Mouse (Mus musculus): ENCODE measurements around the gene 9930022D16Rik.

The 9930022D16Rik gene

DNA sequence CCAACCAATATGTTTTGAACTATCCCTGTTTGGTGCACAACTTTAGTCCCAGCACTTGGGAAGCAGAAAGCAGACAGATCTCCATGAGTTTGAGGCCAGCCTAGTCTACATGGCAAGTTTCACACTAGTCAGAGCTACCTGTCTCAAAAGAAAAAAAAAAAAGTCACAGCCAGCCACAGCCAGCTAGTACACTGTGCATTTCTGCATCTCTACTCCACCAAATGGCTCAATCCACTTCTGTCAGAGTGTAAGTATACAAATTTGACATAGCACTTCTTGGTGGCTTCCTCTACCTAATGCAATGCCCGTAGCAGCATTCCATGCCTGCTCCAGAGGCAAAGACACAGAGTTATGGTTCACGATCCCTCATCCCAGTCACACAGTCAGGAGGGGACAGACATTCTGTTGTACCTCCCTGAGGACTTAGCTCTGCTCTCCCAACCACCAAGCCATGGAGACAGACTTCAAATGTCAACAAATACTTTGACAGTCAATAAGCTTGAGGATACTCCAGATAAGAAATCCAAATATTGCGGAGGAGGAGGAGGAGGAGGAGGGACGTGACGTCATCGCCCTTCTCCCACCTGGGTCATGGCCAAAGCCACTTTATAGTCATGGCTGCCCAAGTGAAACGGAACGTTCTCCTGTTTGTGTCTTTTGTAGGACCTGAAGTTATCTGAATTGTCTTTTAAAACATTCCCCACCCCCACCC, 3.1 kb downstream of the 9930022D16Rik start:
- in situ Hi-C loops (cut with MboI, MseI) = loop anchor here (25.0 kb wide), 1 partner anchor 1955 kb away; the partner anchor contains the start of gene Pitpnc1

DNA sequence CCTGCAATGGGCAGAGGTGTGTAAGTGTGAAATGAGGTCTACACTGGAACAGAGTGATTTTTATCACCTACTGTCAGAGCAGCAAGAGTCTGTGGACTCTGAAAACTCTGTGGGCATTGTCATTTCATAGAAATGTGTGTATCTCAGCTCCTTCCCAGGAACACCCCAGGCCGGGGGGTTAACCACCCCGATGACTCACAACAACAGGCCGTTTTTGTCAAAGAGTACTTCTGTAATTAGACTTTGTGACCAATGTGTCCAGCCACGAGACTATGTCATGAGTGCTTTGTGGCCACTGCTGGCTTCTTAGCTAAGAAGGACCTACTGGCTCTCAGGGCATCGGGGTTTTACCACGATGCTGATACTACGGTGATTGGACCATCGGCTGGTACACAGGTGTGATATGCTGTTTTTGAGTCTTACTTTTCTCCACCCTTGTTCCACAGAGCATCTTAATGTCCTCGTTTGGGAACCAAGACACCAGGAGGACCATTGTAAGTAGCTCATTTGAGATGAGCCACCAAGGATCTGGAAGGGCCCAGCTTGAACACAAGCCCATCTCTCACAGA, 3.8 kb downstream of the 9930022D16Rik start:
- in situ Hi-C loops (cut with MboI, MseI) = loop anchor here (25.0 kb wide), 1 partner anchor 1955 kb away; the partner anchor contains the start of gene Pitpnc1

- in situ Hi-C loops (cut with MboI, MseI) = loop anchor here (25.0 kb wide), 1 partner anchor 1957 kb away; the partner anchor contains the start of gene Pitpnc1
These were observed 5.7 kb downstream of the 9930022D16Rik start for GRCm38 (mm10) chr11:109419461-109419860.

- in situ Hi-C loops (cut with MboI, MseI) = loop anchor here (25.0 kb wide), 1 partner anchor 1958 kb away; the partner anchor contains the start of gene Pitpnc1
These were observed 6.3 kb downstream of the 9930022D16Rik start for GRCm38 (mm10) chr11:109419961-109420566.

DNA sequence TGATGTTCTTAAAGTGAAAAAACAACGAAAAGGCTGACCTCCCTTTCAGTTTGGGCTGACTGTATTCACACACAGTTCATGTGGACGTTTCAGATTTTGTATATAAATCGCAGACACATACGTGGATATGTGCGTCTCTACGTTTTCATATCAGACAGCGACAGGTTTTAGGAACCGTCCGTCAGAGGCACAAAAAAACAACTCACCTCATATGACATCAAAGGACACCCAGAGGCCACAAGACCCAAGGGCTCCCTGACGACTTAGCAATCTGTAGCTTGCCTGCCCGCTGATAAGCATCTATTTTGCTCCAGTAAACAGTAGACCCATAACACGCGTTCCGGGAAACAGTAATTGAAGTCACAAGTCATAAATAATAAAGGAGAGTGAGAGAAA, 6.8 kb downstream of the 9930022D16Rik start:
- in situ Hi-C loops (cut with MboI, MseI) = loop anchor here (25.0 kb wide), 1 partner anchor 1958 kb away; the partner anchor contains the start of gene Pitpnc1

- in situ Hi-C loops (cut with MboI, MseI) = loop anchor here (25.0 kb wide), 1 partner anchor 1959 kb away; the partner anchor contains the start of gene Pitpnc1
These were observed 7.5 kb downstream of the 9930022D16Rik start for GRCm38 (mm10) chr11:109421205-109421604.

- in situ Hi-C loops (cut with MboI, MseI) = loop anchor here (25.0 kb wide), 1 partner anchor 1960 kb away; the partner anchor contains the start of gene Pitpnc1
These were observed 8.5 kb downstream of the 9930022D16Rik start for GRCm38 (mm10) chr11:109422263-109422662.

DNA sequence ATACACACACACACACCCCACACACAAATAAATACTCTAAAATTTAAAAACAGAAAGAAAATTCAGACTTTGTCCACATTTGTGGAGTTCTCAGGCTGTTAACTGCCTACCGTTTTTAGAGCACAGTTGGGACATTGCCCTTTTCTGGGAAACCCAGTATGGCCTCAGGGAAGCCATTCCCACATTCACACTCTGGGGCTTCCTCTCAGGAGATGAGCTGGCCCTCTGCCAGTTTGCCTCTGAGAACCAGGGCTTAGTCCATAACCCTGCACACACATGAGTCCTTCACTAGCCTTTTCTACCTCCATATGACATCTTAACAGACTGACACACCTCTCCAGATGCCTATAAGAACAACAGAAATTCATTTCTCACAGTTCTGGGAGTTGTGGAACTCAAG, 9.6 kb downstream of the 9930022D16Rik start:
- in situ Hi-C loops (cut with MboI, MseI) = loop anchor here (25.0 kb wide), 1 partner anchor 1961 kb away; the partner anchor contains the start of gene Pitpnc1

DNA sequence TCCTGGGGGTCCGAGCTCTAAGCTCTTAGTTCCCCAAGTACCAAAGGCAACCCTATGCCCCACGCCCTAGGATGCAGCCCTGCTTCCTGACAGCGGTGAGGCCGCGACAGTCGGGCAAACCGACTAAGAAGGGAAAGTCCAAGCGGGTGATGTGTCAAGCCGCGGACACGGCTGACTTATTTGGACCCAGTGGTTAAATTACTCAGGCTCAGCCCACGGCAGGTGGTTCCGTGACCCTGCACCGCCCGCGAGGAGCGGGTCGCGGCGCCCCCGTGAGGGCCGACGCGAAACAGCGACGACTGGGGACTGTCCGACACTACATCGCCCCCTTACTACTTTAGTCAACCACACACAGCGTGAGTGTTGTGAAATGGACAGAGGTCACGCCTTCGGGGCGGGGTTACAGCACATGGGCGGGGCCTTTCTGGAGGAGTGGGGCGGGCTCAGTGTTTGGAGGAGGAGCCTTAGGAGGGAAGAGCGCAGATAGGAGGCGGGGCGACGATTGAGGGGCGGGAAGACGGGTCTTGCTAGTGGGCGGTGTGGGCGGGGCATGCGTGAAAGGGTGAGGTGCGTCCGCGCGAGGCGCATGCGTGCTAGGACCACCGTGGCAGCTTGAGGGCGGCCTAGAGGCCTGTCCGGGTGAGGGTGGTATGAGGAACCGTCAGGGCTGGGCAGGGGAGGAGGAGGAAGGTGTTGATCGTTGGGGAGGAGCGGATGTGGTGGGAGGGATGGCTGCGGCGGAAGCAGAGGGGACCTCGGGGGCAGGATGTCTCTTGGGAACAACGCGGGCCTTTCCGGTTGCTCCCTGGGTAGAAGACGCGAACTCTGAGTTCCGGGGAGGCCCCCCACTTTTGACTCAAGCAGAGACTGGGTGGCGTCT, 11.9 kb downstream of the 9930022D16Rik start, which contains the start of gene Amz2:
Gene Amz2 (plus strand): TSS at position 555 of the 880 bp plus-strand sequence.
- in situ Hi-C loops (cut with MboI, MseI) = loop anchor here (5.0 to 25.0 kb wide), 2 partner anchors 63 to 513 kb away; partner anchors contain the start of genes Axin2 and Gna13

GRCm38 (mm10) chr11:109426272-109426586, 12.5 kb downstream of the 9930022D16Rik start:
- in situ Hi-C loops (cut with MboI, MseI) = loop anchor here (5.0 to 25.0 kb wide), 2 partner anchors 64 to 514 kb away; partner anchors contain the start of genes Axin2 and Gna13

GRCm38 (mm10) chr11:109427353-109427752, 13.6 kb downstream of the 9930022D16Rik start:
- in situ Hi-C loops (cut with MboI, MseI) = loop anchor here (5.0 to 25.0 kb wide), 2 partner anchors 65 to 515 kb away; partner anchors contain the start of genes Axin2 and Gna13

DNA sequence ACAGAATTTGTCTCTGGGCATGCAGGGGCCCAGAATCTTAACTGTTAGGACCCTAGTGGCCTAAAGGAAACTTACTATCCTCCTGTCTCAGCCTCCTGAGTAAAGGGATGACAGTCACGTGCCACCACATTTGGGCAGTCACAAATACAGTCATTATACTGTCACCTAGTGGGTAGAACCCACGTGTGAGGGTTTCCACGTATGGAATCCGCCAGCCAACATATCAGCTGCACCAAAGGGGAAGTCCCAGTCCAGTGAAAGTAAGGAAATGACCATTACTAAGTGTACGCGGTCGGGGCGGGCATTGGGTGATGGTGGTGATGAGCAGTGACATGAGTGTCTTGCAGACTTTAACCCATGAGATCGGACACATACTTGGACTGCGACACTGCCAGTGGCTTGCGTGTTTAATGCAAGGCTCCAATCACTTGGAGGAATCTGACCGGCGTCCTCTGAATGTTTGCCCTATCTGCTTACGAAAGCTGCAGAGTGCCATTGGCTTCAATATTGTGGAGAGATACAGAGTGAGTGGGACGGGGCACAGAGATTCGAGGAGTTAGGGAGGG, 20.6 kb downstream of the 9930022D16Rik start:
- in situ Hi-C loops (cut with MboI, MseI) = loop anchor here (25.0 kb wide), 1 partner anchor 522 kb away; the partner anchor contains the start of gene Axin2

GRCm38 (mm10) chr11:109436889-109437288, 23.2 kb downstream of the 9930022D16Rik start:
- in situ Hi-C loops (cut with MboI, MseI) = loop anchor here (25.0 kb wide), 1 partner anchor 525 kb away; the partner anchor contains the start of gene Axin2

DNA sequence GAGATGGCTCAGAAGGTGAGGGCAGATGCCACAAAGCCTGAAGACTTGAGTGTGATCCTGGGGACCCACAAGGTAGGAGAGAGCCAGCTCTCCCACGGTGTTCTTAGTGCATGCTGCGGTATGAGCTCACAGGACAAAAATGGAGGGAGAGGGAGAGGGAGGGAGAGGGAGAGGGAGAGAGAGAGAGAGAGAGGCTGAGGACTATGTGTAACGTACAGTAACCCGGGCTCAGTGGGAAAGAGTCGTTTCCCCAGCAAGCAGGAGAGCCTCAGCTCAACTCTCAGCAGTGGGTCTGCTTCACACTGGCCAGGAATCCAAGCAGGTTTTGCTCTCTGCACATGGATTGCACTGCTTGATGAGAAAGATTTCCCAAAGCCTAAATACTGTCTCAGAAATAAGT, 25.5 kb downstream of the 9930022D16Rik start:
- in situ Hi-C loops (cut with MboI, MseI) = loop anchor here (25.0 kb wide), 1 partner anchor 527 kb away; the partner anchor contains the start of gene Axin2

- in situ Hi-C loops (cut with MboI, MseI) = loop anchor here (5.0 to 25.0 kb wide), 2 partner anchors 123 to 528 kb away; partner anchors contain the start of gene Axin2
These were observed 26.2 kb downstream of the 9930022D16Rik start for GRCm38 (mm10) chr11:109439829-109440340.

GRCm38 (mm10) chr11:109440641-109441040, 26.9 kb downstream of the 9930022D16Rik start:
- in situ Hi-C loops (cut with MboI, MseI) = loop anchor here (5.0 to 25.0 kb wide), 2 partner anchors 123 to 528 kb away; partner anchors contain the start of gene Axin2

GRCm38 (mm10) chr11:109441119-109441518, 27.4 kb downstream of the 9930022D16Rik start:
- in situ Hi-C loops (cut with MboI, MseI) = loop anchor here (5.0 to 25.0 kb wide), 2 partner anchors 124 to 529 kb away; partner anchors contain the start of gene Axin2

DNA sequence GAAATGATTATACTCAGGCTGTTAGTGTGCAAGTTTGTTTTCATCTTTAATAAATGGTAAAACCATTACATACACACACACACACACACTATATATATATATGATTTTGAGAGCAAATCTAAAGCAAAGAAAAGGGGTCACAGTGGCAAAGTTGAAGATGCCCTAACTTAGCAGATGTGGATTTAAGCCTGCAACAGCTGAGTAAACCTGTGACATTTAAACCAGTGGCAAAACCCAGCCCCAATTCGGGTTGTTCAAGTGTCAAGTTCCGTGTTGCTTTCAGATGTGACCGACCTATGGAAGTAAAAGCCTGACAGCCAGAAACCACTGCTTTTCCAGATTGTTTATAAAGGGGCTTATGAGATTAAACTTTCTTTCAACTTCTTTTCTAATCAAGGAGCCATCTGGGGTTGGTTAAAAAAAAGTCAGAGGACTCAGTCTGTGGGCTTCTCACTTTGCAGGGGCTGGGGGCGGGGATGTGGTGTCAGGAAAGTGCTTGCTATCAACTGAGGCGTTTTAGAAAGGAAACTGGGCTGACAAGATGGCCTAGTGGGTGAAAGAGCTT, 28.5 kb downstream of the 9930022D16Rik start:
- in situ Hi-C loops (cut with MboI, MseI) = loop anchor here (5.0 to 25.0 kb wide), 2 partner anchors 125 to 530 kb away; partner anchors contain the start of gene Axin2

All from T-helper 1 cell (primary cell).